19 mouse cellular contexts compared by ENCODE assay signal in the genomic region with DNA sequence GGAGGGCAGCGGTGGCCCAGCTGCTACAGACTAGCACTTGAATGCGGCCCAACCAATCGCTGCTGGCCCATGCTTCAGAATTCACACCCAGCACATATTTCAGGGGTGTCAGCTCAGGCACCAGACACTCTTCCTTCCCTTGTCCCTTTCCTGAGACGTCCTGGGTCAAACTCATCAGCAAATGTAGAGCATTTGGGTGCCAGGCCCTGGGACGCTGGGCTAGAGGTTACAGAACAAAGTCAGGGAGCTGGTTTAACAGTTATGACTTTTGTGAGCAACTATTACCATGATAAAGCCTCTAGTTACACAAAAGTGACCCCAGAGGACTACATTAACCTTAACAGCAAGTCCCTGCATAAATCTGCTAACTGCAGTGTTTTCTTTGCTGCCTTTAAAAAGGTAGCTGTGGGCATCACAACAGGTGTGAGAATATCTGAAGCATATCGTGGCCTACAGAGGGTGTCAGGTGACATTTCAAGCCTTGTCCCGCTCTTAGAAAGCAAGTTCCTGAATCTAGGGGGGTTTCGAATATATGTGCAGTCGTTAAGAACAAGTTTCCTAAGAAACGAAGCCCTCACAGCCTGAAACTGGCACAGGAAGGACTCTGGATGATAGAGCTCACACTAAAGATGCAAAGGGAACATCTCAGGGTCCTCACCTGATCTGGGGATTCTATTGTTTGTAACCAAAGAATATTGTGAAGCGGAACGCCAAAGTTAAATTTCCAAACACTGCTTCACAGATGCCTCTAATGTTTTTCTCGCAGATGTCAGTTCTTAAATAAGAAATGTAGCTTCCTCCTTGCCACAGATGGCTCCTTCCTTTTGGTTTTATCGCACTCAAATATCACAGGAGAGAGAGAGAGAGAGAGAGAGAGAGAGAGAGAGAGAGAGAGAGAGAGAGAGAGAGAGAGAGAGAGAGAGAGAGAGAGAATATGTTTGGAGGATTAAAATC. TPM values are rescaled to one million over a fixed set of nuclear protein-coding genes. Genes with fewer than 3 reads are reported as not detected.
DNase-seq lines count a peak whose midpoint lies in the region; ATAC-seq and TF ChIP-seq lines count a peak whose summit lies in the region.
"Had no signal": no experiment of that assay in that cellular context is flagged by ENCODE, and none has a peak within 500 bp of the region (broad histone marks: within the 10 kb centered on the region; RNA-seq: fewer than 3 reads in every experiment).

No protein-coding gene starts in this region.

- H3K4me2 ChIP-seq in midbrain, postnatal 0 days (ENCODE audit: low read depth, low read length, poor library complexity, severe bottlenecking) = no peak overlapping the region
- H3K4me2 ChIP-seq in forebrain, embryonic 12.5 days = no peak overlapping the region
- no peak overlapping the region for H3K4me2 ChIP-seq in midbrain, embryonic 13.5 days (replicated peaks)
- H3K4me2 ChIP-seq: limb, embryonic 15.5 days; lung, embryonic 14.5 days; stomach, embryonic 15.5 days had no signal

- H3K9me3 ChIP-seq in midbrain, embryonic 10.5 days (replicated peaks) = no peaks in the 10 kb centered on the region
- no peaks in the 10 kb centered on the region for H3K9me3 ChIP-seq in midbrain, postnatal 0 days (ENCODE audit: low read length)
- H3K9me3 ChIP-seq in forebrain, embryonic 12.5 days = no peaks in the 10 kb centered on the region
- H3K9me3 ChIP-seq in midbrain, embryonic 13.5 days = no peaks in the 10 kb centered on the region
- H3K9me3 ChIP-seq: limb, embryonic 15.5 days; stomach, embryonic 15.5 days had no signal

- peak overlapping the region; percentile 89 for H3K27ac ChIP-seq in midbrain, embryonic 10.5 days (replicated peaks)
- no peak overlapping the region for H3K27ac ChIP-seq in midbrain, postnatal 0 days (ENCODE audit: low read depth, low read length)
- H3K27ac ChIP-seq in forebrain, embryonic 12.5 days = peak overlapping the region; percentile 94
- H3K27ac ChIP-seq in midbrain, embryonic 13.5 days = peak overlapping the region; percentile 65; the same call in 1 of the 2 replicates
- H3K27ac ChIP-seq: heart, adult 2 months; limb, embryonic 15.5 days; macrophage; stomach, embryonic 15.5 days had no signal

- peaks cover 93% of the 10 kb centered on the region for H3K27me3 ChIP-seq in midbrain, embryonic 10.5 days (ENCODE audit: low read depth, poor library complexity, severe bottlenecking)
- 0 out of 2 replicates have a peak, but pooled peaks cover 4% of the 10 kb centered on the region for H3K27me3 ChIP-seq in midbrain, postnatal 0 days (ENCODE audit: insufficient read depth, low read length)
- H3K27me3 ChIP-seq in forebrain, embryonic 12.5 days = peaks cover 52% of the 10 kb centered on the region
- peaks cover 31% of the 10 kb centered on the region for H3K27me3 ChIP-seq in midbrain, embryonic 13.5 days

- peaks cover 71% of the 10 kb centered on the region for H3K4me1 ChIP-seq in midbrain, embryonic 10.5 days
- peaks cover 7% of the 10 kb centered on the region; the same call in 1 of the 2 replicates for H3K4me1 ChIP-seq in midbrain, postnatal 0 days (ENCODE audit: insufficient read depth, low read length)
- peaks cover 64% of the 10 kb centered on the region for H3K4me1 ChIP-seq in forebrain, embryonic 12.5 days
- peaks cover 65% of the 10 kb centered on the region for H3K4me1 ChIP-seq in midbrain, embryonic 13.5 days (replicated peaks)

- peak overlapping the region; percentile 49; the same call in 1 of the 2 replicates for H3K4me3 ChIP-seq in midbrain, embryonic 10.5 days
- H3K4me3 ChIP-seq in midbrain, postnatal 0 days (ENCODE audit: low read depth, low read length) = no peak overlapping the region
- no peak overlapping the region for H3K4me3 ChIP-seq in forebrain, embryonic 12.5 days (replicated peaks)
- no peak overlapping the region for H3K4me3 ChIP-seq in midbrain, embryonic 13.5 days (replicated peaks)
- H3K4me3 ChIP-seq: heart, adult 2 months; limb, embryonic 15.5 days; stomach, embryonic 15.5 days had no signal

- no peak for TF ChIP-seq CTCF in midbrain, postnatal 0 days (IDR thresholded peaks at IDR 0.05)

- H3K36me3 ChIP-seq in midbrain, embryonic 10.5 days = no peaks in the 10 kb centered on the region
- no peaks in the 10 kb centered on the region for H3K36me3 ChIP-seq in midbrain, postnatal 0 days (ENCODE audit: insufficient read depth, low read length)
- no peaks in the 10 kb centered on the region for H3K36me3 ChIP-seq in forebrain, embryonic 12.5 days (replicated peaks)
- H3K36me3 ChIP-seq in midbrain, embryonic 13.5 days = no peaks in the 10 kb centered on the region
- H3K36me3 ChIP-seq: limb, embryonic 15.5 days; stomach, embryonic 15.5 days had no signal

- H3K9ac ChIP-seq in midbrain, postnatal 0 days (replicated peaks; ENCODE audit: low read length, poor library complexity, severe bottlenecking) = no peak overlapping the region
- H3K9ac ChIP-seq in forebrain, embryonic 12.5 days = no peak overlapping the region
- H3K9ac ChIP-seq in midbrain, embryonic 13.5 days (replicated peaks) = no peak overlapping the region
- H3K9ac ChIP-seq: limb, embryonic 15.5 days; lung, embryonic 14.5 days; stomach, embryonic 15.5 days had no signal

- DNase-seq in midbrain, embryonic 10.5 days (ENCODE audit: low spot score) = peak; percentile 22
- DNase-seq in midbrain, postnatal 0 days (ENCODE audit: low spot score) = no peak
- DNase-seq in MN1 (ENCODE audit: low spot score) = peak; percentile 35
- DNase-seq in testis, postnatal 10 days (ENCODE audit: low spot score) = no peak
- no peak for DNase-seq in layer of hippocampus, postnatal 10 days (ENCODE audit: low spot score in 2 of 2)
- DNase-seq in liver = no peak
- DNase-seq: adrenal gland, postnatal 25 days; cerebellum, postnatal 36 days; thymus, postnatal 14 days had no signal

- no peak for ATAC-seq in midbrain, postnatal 0 days (ENCODE audit: low FRiP score)
- ATAC-seq in forebrain, embryonic 12.5 days (ENCODE audit: low FRiP score) = no peak
- no peak for ATAC-seq in midbrain, embryonic 13.5 days

- 11% methylated on average over 14 of the region's 14 CpGs for WGBS in midbrain, embryonic 10.5 days
- 28% methylated on average over 13 of the region's 14 CpGs for WGBS in midbrain, postnatal 0 days
- WGBS in forebrain, embryonic 12.5 days = 16% methylated on average over 14 of the region's 14 CpGs
- WGBS in midbrain, embryonic 13.5 days = 12% methylated on average over 14 of the region's 14 CpGs

RNA-seq across cellular contexts. Expression of gene Insm1, which starts 5.3 kb away (rescaled TPM):
- 3.0 and 4.7 TPM in 2 replicates for polyA plus RNA-seq in midbrain, embryonic 10.5 days (2016; fragmentation: Nextera tagmentation; extraction: Ambion mirVana)
- total RNA-seq in midbrain, postnatal 0 days (2014; rRNA removed) = 13.9 and 20.6 TPM in 2 replicates
- 1.5 and 1.9 TPM in 2 replicates for polyA plus RNA-seq in midbrain, postnatal 0 days (2015; fragmentation: Nextera tagmentation; extraction: Ambion mirVana)
- 11.9 and 13.4 TPM in 2 replicates for polyA plus RNA-seq in forebrain, embryonic 12.5 days (2016; fragmentation: Nextera tagmentation; extraction: Ambion mirVana)
- 7.1 and 8.9 TPM in 2 replicates for polyA plus RNA-seq in midbrain, embryonic 13.5 days (2015; fragmentation: Nextera tagmentation; extraction: Ambion mirVana)
- 10 to 100 TPM in 1 of 2 experiments, 1 to 10 TPM in 1; 9.7 to 10.4 TPM for total RNA-seq in layer of hippocampus, postnatal 10 days (2021)
- total RNA-seq: gastrocnemius, adult 8-10 months; heart, adult 2 months had no signal
- polyA plus RNA-seq: heart, adult 2 months; heart, postnatal 0 days; kidney, embryonic 16.5 days; macrophage had no signal

Comparison
In these comparisons a context has a peak if more than half of its experiments do, and no peak if none do; other contexts are left out.
1. DNase-seq: peak in midbrain, embryonic 10.5 days (single experiment) and MN1 (single experiment); none in midbrain, postnatal 0 days (single experiment), testis, postnatal 10 days (single experiment), layer of hippocampus, postnatal 10 days (0 of 2) and liver (single experiment).